Mouse (Mus musculus) E14TG2a.4 (cell line): ENCODE measurements at regions not wholly inside any gene's neighbourhood (a gene's known extent, or its start where the extent isn't known, plus 50 kb on each side); places are given as distances from the start of the nearest gene placed in this dataset.

Experiments used
- CTCF ChIP-seq: conservative IDR thresholded peaks from 2 replicates; pipeline ENCODE4 v1.5.1; 2014; ENCODE audit warnings: low read length
- NANOG ChIP-seq: IDR thresholded peaks from 2 replicates; pipeline ENCODE4 v1.6.1; 2014; ENCODE audit warnings: borderline replicate concordance, low read length, mixed read lengths
- POU5F1 ChIP-seq: IDR thresholded peaks from 2 replicates; pipeline ENCODE4 v1.6.1; 2014; ENCODE audit warnings: low read length, borderline replicate concordance

GRCm38 (mm10) chr10:92009551-92009950, 712.7 kb downstream of the Nedd1 start:
- TF ChIP-seq CTCF (no peak), POU5F1 (no peak), NANOG (no peak)
